Mouse (Mus musculus) urinary bladder, postnatal 25 days (tissue): ENCODE data around the gene Ackr2.

ENCODE experiments used
- DNase-seq: peaks from one replicate; pipeline ENCODE4 v3.0.0; 2022; ENCODE audit warnings: low spot score

The Ackr2 gene

DNA sequence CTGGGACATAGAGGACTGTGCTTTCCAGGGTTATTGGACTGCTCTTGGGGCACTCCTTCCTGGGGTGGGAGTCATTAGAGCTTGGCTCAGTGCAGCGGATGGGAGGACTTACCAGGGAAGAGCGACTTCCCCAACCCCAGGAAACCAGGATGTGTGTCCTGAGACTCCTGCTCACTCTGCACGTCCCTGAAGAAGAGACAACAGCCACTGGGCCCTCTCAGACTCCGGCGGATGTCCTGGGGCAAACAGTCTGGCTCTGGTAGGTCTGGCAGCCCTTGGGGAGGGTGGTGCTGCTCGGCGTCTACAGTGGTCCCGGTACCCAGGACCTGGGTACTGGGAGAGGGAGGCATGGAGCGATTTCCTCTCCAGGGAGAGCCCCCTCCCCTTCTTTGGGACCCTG, at the start of gene Ackr2:
TSS of gene Ackr2 (plus strand) at position 111 of the 400 bp plus-strand sequence.
- no peak for DNase-seq

DNA sequence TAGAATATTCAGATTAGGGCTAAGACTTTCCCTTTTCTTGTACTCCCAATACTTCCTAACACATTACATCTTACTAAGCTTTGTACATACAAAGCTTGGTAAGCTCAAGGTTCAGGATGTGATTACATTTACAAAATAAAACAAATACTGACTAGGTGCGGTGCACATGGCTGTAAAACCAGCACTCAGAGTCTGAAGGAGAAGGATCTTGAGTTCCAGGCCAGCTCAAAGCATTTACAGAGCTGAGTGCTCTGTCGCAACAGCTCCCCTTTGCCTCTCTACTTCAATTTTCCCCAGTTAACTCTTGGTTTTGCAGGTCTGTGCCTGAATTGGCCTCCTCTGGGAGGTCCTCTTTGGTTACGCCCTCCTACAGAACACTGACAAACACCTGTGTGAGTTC, 43.9 kb upstream of the Ackr2 start:
- no peak for DNase-seq

DNA sequence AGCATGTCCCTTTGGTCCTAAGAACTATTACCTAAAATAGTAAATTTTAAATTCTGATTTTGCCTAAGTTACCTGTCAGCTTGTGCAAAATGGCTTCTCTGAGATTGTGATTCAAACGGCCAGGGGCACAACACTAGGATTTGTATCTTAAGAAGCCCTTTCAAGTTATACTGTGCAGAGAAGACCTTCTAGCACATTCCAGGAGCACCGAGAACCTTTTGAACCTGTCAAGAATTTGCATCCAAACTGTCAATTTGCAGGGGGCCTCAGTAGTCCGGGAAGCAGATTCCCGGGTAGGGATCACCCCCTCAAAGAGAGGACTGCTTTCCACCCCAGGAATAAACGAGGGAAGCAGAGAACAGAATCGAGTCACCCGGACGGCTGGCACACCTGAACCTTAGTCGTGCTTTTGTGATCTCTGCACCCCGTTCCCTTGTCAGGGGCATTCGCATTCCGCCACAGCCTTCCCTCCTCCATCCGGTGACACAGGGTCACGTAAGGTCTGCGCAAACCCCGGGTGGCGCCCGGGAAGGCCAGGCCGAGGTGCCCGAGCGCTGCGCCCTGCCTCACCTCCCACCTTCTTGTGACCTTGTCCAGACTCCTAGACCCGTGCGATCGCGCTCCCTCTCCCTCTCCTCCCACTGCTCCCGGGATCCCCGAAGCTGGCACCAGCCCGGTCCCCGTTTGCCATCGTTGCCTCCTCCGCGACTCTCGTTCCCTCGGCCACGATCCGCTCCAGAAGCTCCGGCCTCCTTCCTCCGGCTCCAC, 41.3 kb upstream of the Ackr2 start:
- peak; percentile 58 for DNase-seq

DNA sequence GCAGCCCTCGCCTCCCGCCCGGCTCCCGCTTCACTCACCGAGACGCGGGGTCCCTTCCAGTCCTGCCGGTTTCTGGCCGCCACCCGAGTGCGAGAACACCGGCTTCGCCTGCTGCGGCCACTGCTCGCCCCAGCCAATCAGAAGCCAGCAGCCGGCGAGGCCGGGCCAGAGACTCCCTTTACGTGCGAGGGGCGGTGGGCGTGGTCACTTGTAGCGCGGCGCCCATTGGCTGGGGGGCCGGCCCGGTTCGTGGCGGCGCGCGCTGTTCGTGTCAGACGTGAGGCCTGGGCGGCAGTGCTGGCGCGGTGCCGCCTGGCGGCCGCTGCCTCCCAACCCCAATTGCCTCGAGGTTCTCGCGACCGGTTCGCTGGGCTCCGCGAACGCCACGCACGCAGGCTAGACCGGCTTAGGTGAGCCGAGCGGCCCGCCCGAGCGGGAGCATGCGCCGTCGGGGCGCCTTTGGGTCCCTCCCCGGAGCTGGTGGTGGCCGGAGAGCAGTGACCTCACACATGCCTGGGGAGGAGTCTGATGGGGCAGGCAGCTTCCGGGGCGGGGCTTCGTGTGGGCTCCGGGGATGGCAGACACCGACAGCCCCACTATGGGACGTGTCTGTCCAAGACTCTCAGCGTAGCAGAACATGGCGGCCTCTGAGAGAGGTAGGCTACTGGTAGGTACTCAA, 40.5 kb upstream of the Ackr2 start:
- peak; percentile 97 for DNase-seq

DNA sequence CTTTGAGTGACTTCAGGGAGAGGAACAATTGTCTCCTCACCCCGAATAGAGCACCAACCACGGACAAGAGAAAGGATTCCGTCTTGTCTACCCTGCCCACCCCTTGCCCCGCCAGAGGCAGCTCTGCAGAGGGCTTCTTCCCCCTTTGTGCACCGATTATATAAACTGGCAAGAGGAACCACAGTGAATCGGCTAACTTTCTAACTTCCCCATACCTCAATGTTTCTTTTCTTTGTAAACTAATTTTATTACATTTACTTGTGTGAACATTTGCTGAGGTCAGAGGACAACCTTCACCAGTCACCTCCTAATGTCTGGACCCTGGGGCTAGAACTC, 40.0 kb upstream of the Ackr2 start, which contains the start of gene Higd1a:
TSS of gene Higd1a (minus strand) at position 210 of the 336 bp plus-strand sequence.
- no peak for DNase-seq

DNA sequence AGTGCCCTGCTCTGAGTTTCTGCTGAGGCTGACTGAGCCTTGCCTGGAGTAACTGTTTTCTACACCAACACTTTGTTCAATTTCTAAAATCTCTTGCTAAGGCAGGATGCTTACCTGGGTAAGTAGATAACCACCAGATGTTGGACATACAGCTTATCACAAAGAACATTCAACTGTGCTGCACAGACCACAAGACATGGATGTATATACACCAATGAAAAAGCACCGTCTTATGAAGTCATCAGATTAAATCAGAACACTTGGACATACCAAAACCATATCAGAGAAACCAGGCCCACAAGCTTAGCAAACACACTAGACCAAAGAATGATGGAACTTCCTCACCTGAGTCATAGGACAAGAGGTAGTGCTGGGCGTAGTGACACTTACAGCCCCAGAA, 38.8 kb upstream of the Ackr2 start:
- no peak for DNase-seq

DNA sequence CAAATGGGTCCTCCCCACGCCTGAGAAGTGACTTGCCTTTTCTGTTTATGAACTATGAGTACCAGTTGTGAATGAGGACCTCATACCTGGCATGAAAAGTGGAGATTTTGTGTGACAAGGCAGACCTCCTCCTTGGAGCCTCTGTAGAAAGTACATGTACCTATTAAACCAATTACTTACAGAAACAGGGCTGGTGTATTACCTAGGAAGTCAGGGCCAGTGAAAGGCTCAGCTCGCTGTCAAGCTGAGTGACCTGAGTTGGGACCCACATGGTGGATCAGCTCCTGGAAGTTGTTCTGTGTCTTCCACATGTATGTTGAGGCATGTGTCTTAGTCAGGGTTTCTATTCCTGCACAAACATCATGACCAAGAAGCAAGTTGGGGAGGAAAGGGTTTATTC, 37.2 kb upstream of the Ackr2 start:
- no peak for DNase-seq

DNA sequence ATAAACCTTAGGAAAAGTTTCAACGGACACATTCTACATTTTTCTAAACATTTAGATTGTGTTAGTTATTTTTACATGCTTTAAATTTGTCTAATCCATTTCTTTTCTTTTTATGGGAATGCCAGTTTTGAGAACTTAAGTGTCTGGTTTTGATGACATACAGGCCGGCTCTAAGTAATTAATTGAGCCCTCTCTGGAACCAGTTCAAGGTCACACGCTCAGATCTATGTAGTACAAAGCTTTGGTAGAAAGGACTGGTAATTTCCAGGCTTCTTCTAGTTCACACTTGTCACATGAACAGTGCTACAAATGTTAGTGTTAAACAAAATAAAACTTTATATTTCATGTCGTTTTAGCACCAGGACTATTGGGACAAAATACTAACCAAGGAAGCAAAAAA, 33.3 kb upstream of the Ackr2 start:
- DNase-seq, result no peak

DNA sequence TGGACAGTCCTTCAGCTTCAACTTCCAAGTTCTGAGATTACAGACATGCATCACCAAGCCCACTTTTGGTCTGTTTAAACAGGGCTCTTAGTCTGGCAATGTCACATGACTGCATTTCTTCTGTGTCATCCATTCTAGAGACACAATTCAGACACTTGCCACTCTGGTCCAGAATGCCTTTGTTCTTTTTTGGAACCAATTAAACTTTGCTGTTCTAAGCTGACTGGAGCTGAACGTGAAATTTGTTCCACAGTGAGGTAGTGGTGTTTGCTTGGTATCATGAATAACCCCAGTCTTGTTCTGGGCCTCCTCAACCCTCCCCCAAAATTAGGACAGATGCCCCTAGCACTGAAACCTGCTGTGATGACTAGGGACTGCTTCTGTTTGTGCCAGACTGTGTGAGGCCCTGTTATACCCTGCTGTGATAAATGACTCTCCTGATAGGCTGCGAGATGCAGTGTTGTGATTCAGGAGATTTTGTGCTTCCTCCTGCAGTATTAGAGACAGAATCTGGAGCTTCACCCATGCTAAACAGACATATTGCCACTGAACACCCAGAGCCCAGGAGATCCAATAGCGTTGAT, 32.6 kb upstream of the Ackr2 start:
- DNase-seq, result no peak

DNA sequence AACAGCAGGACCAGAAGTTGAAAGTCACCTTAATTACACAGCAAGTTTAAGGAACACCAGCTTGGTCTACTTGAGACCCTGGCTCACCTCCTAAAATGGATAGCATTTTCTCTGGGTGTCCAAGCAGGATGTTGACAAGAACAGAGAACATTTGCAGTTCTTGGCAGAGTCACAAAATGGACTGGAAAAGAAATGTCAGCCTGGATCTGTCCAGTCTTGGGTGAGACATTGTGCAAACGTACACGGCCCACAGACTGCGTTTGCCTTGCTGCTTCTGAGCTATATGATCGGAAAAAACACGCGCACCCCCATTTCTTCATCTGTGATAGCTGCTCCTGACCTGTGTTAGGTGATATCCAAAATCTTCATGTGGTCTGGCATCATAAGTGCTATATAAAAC, 30.5 kb upstream of the Ackr2 start:
- DNase-seq, result no peak

DNA sequence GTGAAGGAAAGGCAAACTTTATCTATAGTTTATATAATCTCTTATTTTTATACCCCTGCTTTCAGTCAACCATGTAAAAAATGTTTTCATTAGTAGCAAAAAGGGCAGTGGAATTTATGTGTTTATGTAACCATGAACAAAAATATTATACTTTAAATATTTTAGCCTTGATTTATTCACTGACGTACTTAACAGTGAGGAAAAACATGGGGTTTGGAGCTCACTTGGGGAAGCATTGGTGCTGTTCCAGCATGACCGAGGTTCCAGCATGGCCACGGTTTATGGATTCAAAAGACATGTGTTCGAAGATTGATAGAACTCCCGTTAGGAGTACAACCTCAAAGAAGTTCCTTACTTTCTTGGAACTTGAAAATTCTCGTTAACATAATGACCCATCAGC, 29.9 kb upstream of the Ackr2 start:
- DNase-seq, result no peak

DNA sequence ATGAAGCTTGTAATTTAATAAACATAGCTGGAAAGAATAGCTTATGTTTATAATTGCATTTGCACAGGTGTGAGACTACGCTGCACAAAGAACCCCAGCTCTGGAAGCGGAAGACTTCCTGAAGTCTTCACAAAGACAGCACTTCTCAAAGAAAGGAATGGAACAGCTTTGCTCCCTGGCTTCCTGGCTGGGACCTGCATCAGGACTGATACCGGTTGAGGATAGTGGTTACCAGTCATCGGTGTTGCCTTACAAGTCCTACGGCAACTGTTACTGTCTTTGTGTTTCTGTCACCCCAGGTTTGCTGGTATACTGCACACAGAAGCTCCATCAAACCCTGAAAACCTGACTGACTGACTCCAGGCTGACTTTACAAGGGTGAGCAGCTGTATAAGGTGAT, 28.7 kb upstream of the Ackr2 start:
- no peak for DNase-seq

DNA sequence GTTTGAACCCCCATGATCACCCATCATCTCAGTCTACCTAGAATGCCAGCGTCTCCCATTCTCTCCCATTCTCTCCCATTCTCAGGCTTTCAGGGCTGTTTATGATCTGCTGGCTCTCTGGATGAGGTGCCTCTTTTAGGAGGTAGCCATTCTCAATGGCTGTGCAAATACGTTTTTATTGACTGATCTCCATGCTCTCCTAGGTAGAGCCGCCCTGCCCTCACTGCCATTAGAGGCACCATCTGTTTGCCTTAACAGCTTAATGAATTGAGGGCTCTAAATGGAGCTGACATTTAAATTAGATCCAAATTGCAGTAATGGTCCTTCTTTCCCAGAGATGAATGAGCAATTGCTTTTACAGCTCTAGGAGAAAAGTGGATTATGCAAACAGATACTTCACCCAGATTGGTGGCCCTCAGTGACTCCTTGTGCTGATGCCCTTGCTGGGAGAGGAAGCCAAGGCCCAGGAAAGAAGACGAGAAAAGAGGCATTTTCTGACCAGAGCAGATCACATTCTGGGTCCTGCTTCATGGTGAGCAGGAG, 28.1 kb upstream of the Ackr2 start:
- DNase-seq, result no peak

DNA sequence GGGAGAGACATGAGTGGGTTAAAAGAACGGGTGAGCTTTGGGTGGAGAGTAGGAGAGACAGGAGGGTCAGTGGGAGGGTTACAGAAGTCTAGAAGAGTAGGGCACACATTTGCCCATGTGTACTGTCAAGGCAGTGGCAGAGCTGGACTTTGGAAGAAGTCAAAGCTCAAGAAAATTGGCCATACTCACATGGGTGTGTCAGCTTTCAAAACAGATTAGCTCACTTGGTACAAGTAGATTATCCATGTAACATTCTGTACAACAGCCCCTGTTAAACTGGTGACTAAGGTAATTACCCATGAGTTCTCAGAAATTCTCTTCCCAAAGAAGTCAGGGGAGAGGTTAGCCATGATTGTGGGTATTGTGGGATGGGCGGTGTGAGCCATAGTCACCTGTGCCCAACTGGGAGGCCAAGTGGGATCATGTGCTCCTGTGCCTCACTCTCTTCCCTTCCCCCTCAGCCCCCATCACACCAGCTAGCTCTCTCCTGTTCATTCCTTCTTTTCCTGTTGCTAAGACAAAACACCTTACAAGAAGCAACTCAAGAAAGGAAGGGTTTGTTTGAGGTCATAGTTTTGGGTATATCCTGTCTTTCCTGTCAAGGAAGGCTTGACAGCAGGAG, 26.0 kb upstream of the Ackr2 start:
- no peak for DNase-seq

DNA sequence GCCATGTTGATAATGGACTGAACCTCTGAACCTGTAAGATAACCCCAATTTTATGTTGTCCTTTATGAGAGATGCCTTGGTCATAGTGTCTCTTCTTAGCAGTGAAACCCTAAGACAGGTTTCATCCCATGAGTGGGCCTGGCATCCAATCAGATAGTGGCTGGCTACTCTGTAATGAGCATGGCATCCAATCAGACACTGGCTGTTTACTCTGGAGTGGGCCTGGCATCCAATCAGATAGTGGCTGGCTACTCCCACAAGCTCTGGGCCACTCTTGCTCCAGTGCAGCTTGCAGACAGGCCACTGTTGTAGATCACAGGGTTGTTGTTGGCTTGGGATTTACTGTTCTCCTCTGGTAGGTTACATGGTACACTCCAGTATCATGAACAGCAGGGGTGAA, 24.6 kb upstream of the Ackr2 start:
- no peak for DNase-seq

DNA sequence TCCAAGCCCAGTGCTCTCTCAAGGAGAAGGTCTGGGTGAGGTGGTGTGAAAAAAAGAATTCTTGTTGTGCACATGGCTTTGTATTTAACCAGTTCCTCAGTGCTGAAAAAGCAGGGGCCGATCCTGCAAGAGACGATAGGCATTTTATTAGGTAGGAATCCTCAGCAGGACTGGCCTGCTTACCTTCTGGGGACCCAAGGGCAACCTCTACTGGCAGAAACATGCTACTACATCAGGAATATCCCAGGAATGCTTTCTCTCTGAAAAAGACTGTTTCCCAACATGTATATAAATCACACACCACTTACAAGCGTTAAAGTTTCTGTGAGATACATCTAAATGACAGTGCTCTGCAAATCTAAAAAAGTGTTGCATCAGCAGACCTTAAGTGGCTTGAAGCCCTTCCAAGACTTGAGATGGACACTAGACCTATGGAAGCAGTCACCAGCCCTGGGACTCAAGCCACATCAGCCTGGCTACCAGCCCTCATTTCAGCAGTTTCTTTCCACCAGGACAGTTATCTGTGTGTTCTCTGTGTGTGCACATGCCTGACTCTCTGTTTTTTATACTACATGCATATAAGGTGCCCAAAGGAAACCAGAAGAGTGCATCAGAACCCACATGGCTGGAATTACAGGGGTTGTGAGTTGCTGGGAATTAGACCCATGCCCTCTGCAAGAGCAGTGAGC, 21.0 kb upstream of the Ackr2 start:
- peak; percentile 48 for DNase-seq

DNA sequence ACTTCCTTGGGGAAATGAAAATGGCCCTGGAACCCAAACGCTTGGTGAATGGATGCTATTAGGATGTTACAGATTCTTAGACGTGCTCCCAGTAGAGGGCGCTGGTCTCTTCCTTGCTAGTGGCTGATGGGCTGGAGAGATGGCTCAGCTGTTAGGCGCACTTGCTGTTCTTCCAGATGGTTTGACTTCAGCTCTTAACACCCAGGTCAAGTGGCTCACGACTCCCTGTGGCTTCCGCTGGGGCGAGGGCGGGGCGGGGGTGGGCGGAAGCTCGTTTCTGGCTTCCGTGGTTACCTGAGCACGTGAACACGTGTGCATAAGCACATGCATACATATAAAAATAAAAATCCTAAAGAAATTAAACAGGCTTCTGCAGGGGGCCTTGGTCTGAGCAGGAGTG, 17.3 kb upstream of the Ackr2 start:
- peak; percentile 66 for DNase-seq

DNA sequence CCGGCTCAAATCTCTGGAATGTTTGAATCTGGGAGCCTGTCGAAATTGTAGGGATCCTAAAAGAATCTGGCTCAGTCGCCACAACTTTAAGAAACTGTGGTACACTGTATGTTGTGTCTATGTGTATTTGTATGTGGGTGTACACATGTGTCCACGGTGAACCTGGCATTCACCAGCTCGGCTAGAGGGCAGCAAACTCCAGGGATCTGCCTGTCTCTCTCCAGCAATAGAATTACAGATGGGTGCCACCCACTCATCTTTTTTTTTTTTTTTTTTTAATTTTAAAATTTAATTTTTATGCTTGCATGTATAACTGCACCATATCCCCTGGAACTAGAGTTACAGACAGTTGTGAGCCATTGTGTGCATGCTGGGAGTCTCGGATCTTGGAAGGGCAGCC, 16.9 kb upstream of the Ackr2 start:
- DNase-seq, result no peak

DNA sequence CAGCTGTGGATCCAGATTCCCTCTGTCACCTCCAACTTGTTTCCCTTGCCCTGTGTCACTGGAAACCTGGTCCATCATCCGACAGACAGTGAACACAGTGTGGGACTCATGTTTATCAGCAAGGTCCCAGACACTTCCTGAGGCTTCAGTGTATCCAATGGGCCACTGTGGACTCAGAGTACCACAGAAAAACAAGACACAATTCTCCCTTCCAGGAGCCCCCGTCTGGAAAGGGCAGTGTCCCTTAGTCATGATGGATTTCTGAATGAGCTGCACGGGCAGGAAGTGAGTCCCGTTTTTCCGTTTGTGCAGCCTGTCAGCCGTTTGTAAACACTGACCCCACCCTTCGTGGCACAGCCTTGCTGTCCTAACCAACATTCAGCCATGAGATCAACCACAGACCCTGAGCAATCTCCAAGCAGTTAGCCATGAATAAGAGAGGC, 16.1 kb upstream of the Ackr2 start:
- DNase-seq, result no peak

DNA sequence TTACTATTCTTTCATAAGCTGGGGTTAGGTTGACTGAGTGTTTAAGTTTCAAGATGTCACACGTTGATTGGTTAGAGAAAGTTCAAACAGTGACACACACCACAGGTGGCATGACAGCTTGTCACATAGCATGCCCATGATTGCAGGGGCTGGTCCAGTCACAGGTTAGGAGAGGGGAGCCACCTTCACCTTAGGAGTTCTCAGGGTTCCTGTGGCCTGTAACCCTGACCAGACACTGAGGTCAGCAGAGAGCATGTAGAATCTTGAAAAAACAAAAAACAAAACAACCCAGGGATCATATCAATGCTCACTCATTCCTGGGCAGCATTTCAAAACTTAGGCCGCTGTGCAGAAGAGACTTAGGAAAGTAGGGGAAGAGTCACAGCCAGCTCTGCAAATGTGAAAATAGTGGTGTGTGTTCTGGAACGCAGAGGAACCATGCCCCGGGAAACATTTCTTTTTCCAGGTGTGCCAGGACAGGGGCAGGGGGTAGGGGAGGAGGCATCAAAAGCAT, 8.2 kb upstream of the Ackr2 start:
- no peak for DNase-seq

DNA sequence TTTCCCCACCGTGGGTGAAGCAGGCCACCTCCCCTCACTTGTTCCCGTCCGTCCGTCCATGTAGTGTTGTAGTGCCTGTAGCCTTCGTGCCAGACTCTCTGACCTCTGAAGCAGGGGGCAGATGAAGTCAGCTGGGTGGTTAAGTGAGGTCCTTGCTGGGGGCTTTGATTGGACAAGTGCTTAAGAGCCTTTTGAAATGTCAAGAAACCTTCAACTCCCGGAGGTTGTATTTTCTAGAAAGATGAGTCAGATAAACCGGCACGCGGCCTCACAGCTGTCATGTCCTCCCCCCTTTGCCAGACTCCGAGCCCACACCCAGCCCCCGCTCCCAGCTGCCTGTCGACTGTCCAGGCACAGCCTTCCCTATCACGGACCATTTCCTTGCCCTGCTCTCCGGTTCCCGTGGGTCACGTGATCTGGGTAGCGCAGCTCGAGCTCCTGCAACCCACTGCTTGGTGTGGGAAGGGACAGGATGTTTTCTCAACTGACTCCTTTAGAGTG, 7.7 kb upstream of the Ackr2 start:
- peak; percentile 52 for DNase-seq

DNA sequence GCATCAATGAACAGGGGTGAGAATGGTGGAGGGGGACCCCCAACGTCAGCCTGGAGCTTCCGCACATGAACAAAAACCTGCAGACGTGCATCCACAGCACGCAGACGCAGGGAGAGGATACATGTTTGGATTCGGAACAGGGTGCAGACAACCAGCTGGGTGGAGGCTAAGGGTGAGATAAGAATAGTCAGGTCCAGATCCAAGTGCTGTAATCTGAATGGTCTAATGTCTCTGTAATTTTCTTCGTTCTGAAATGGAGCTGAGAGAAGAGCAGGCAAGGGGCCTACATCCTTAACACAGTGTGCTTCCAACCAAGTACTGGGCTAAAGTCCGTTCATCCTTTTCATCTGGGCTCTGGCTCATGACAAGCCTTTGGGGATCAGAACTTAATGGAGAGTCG, 6.9 kb upstream of the Ackr2 start:
- no peak for DNase-seq
